Mouse (Mus musculus): Measurements from ENCODE around the gene Rangrf. TPM values are rescaled to one million over a fixed set of nuclear protein-coding genes. Genes with fewer than 3 reads are reported as not detected.
A peak's percentile ranks its signal among the peaks of the same experiment; 100 is the strongest.
"Not testable (repeated sequence)": the region's sequence is repeated elsewhere in the genome, so short reads cannot be mapped to it uniquely, and the experiment has no call there.

The Rangrf gene
- polyA plus RNA-seq, 1 experiment from 2014 or later = 57.8 TPM

DNA sequence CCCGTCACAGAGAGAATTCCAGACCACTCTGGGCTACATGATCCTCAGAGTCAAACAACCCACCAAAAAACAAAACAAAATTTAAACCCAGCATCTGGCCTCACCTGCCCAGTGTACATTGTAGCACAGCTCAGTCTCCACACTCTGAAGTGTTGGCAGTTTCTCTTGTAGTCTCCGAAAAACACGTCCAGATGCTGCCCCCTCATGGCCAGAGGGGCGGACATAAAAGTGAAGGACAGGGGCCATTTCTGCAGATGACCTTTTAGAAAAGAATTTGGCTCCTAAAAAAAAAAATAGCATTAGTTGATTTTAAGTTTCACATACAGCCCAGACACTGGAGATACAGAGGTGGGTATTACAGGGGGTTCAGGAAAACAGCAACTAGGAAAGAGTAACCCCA lies 28.6 kb upstream of the Rangrf start:
- Histone ChIP-seq H3K9me3 (no peaks in the 10 kb centered on the region), H3K27me3 (no peaks in the 10 kb centered on the region), H3K9ac (no peak overlapping the region), H3K4me2 (no peak overlapping the region), H3K27ac (no peak overlapping the region), H3K36me3 (replicated peaks) (peaks cover 49% of the 10 kb centered on the region), H3K4me3 (replicated peaks) (no peak overlapping the region), H3K4me1 (peaks cover 13% of the 10 kb centered on the region)
- WGBS = 63% methylated on average over 4 of the region's 4 CpGs
- no peak for ATAC-seq (ENCODE audit: low FRiP score)

GRCm38 (mm10) chr11:69002782-69003181 lies 27.8 kb upstream of the Rangrf start:
- H3K9ac ChIP-seq; H3K27me3 ChIP-seq; H3K9me3 ChIP-seq; H3K27ac ChIP-seq; H3K4me3 ChIP-seq (replicated peaks); H3K4me2 ChIP-seq; ATAC-seq (ENCODE audit: low FRiP score): not testable (repeated sequence)
- 95% methylated on average over 4 of the region's 4 CpGs for WGBS
- H3K36me3 ChIP-seq (replicated peaks) = peaks cover 57% of the 10 kb centered on the region
- H3K4me1 ChIP-seq = peaks cover 11% of the 10 kb centered on the region

- Histone ChIP-seq H3K4me2 (no peak overlapping the region), H3K9ac (no peak overlapping the region), H3K27ac (no peak overlapping the region), H3K4me3 (replicated peaks) (no peak overlapping the region), H3K27me3 (no peaks in the 10 kb centered on the region), H3K9me3 (no peaks in the 10 kb centered on the region), H3K4me1 (no peaks in the 10 kb centered on the region), H3K36me3 (replicated peaks) (peaks cover 96% of the 10 kb centered on the region)
- no peak for ATAC-seq (ENCODE audit: low FRiP score)
- 96% methylated on average over 4 of the region's 4 CpGs for WGBS
These were observed 22.1 kb upstream of the Rangrf start for GRCm38 (mm10) chr11:68997080-68997479.

GRCm38 (mm10) chr11:68994377-68994776 lies 19.4 kb upstream of the Rangrf start:
- no peak overlapping the region for H3K4me2 ChIP-seq
- 98% methylated on average over 3 of the region's 3 CpGs for WGBS
- no peaks in the 10 kb centered on the region for H3K27me3 ChIP-seq
- H3K27ac ChIP-seq = no peak overlapping the region
- H3K9ac ChIP-seq = no peak overlapping the region
- ATAC-seq (ENCODE audit: low FRiP score) = no peak
- peaks cover 96% of the 10 kb centered on the region for H3K36me3 ChIP-seq (replicated peaks)
- H3K4me3 ChIP-seq (replicated peaks) = no peak overlapping the region
- no peaks in the 10 kb centered on the region for H3K9me3 ChIP-seq
- H3K4me1 ChIP-seq = no peaks in the 10 kb centered on the region

- ATAC-seq (ENCODE audit: low FRiP score) = no peak
- Histone ChIP-seq H3K27ac (no peak overlapping the region), H3K36me3 (replicated peaks) (peaks cover 94% of the 10 kb centered on the region), H3K27me3 (no peaks in the 10 kb centered on the region), H3K9me3 (no peaks in the 10 kb centered on the region), H3K4me1 (no peaks in the 10 kb centered on the region), H3K4me3 (replicated peaks) (no peak overlapping the region), H3K9ac (no peak overlapping the region), H3K4me2 (no peak overlapping the region)
- 90% methylated on average over 7 of the region's 7 CpGs for WGBS
These were observed 18.1 kb upstream of the Rangrf start for GRCm38 (mm10) chr11:68993122-68993521.

DNA sequence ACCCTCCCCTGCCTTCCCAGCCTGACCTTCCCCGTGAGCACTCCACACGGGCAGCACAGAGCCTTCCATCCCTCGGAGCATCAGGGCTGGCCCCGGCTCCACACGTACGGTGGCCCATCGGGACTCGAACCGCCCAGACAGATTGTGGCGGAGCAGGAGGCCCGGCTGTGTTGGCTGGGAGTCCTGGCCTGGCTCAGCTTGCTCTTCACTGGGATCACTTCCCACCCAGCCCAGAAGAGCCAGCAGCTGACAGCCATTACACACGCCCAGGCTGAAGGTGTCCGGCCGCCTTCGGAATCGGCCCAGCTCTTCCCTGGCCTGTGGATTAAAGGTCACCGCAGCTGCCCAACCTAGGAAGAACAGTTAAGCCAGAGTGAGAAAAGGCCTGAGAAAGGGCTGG lies 13.4 kb upstream of the Rangrf start:
- Histone ChIP-seq H3K9me3 (no peaks in the 10 kb centered on the region), H3K4me1 (no peaks in the 10 kb centered on the region), H3K4me2 (no peak overlapping the region), H3K9ac (no peak overlapping the region), H3K4me3 (replicated peaks) (no peak overlapping the region), H3K36me3 (replicated peaks) (peaks cover 74% of the 10 kb centered on the region), H3K27me3 (no peaks in the 10 kb centered on the region), H3K27ac (no peak overlapping the region)
- 94% methylated on average over 17 of the region's 17 CpGs for WGBS
- no peak for ATAC-seq (ENCODE audit: low FRiP score)

DNA sequence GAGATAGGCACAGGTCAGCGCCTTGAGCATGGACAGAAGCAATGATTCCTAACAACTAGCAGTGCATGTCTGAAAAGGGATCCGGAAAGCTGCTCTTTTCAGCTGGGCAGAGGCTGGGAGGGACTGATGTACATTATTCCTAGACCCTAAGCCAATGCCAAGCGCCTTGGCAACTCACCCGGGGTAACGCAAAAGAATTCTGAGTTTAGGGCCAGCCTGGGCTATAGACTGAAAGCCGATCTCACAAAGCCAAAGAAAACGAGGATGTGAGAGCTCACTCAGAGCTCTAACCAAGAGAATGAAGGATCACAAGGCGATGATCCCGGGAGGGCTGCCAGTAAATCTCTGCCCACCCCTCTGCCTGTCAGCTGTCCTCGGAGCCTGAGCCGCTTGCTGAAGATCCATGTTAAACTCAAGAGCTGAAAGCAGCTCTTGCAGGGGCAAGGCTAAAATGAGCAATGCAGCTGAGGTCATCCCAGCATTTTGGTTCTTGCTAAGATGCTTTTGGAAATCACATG lies 12.4 kb upstream of the Rangrf start:
- 92% methylated on average over 11 of the region's 11 CpGs for WGBS
- H3K27me3 ChIP-seq = no peaks in the 10 kb centered on the region
- no peak overlapping the region for H3K9ac ChIP-seq
- H3K36me3 ChIP-seq (replicated peaks) = peaks cover 64% of the 10 kb centered on the region
- H3K4me2 ChIP-seq = no peak overlapping the region
- no peaks in the 10 kb centered on the region for H3K4me1 ChIP-seq
- ATAC-seq (ENCODE audit: low FRiP score) = no peak
- H3K4me3 ChIP-seq (replicated peaks) = no peak overlapping the region
- no peak overlapping the region for H3K27ac ChIP-seq
- no peaks in the 10 kb centered on the region for H3K9me3 ChIP-seq

GRCm38 (mm10) chr11:68982639-68983369 lies 7.8 kb upstream of the Rangrf start:
- Histone ChIP-seq H3K27me3 (no peaks in the 10 kb centered on the region), H3K4me1 (no peaks in the 10 kb centered on the region), H3K4me2 (no peak overlapping the region), H3K4me3 (replicated peaks) (no peak overlapping the region), H3K9me3 (no peaks in the 10 kb centered on the region), H3K27ac (no peak overlapping the region), H3K9ac (no peak overlapping the region), H3K36me3 (replicated peaks) (peaks cover 20% of the 10 kb centered on the region)
- WGBS = 33% methylated on average over 4 of the region's 4 CpGs
- ATAC-seq (ENCODE audit: low FRiP score) = 0 out of 2 replicates have a peak, but pooled peaks have one; percentile 60

GRCm38 (mm10) chr11:68980919-68981318 lies 5.9 kb upstream of the Rangrf start:
- H3K4me1 ChIP-seq = no peaks in the 10 kb centered on the region
- H3K9me3 ChIP-seq = no peaks in the 10 kb centered on the region
- H3K4me2 ChIP-seq = no peak overlapping the region
- H3K36me3 ChIP-seq (replicated peaks) = peaks cover 6% of the 10 kb centered on the region; the same call in 1 of the 2 replicates
- H3K9ac ChIP-seq = no peak overlapping the region
- 77% methylated on average over 3 of the region's 3 CpGs for WGBS
- no peak overlapping the region for H3K27ac ChIP-seq
- H3K4me3 ChIP-seq (replicated peaks) = no peak overlapping the region
- no peak for ATAC-seq (ENCODE audit: low FRiP score)
- H3K27me3 ChIP-seq = 0 out of 2 replicates have a peak, but pooled peaks cover under 1% of the 10 kb centered on the region

- Histone ChIP-seq H3K4me3 (replicated peaks) (no peak overlapping the region), H3K4me1 (no peaks in the 10 kb centered on the region), H3K36me3 (replicated peaks) (no peaks in the 10 kb centered on the region), H3K27ac (no peak overlapping the region), H3K27me3 (peaks cover 6% of the 10 kb centered on the region; the same call in 1 of the 2 replicates), H3K4me2 (no peak overlapping the region), H3K9me3 (no peaks in the 10 kb centered on the region), H3K9ac (no peak overlapping the region)
- whole genome bisulfite sequencing = 61% methylated on average over 5 of the region's 5 CpGs
- ATAC-seq (ENCODE audit: low FRiP score) = no peak
These were observed 4.3 kb upstream of the Rangrf start for GRCm38 (mm10) chr11:68979320-68979733.

GRCm38 (mm10) chr11:68975601-68976000 lies 616 bp upstream of the Rangrf start:
- Histone ChIP-seq H3K4me3 (replicated peaks) (no peak overlapping the region), H3K9me3 (no peaks in the 10 kb centered on the region), H3K4me1 (peaks cover 10% of the 10 kb centered on the region), H3K4me2 (no peak overlapping the region), H3K9ac (no peak overlapping the region), H3K27ac (no peak overlapping the region), H3K36me3 (replicated peaks) (no peaks in the 10 kb centered on the region), H3K27me3 (peaks cover 6% of the 10 kb centered on the region; the same call in 1 of the 2 replicates)
- 82% methylated on average over 1 of the region's 1 CpGs for WGBS
- ATAC-seq (ENCODE audit: low FRiP score) = no peak

- H3K36me3 ChIP-seq (replicated peaks) = no peaks in the 10 kb centered on the region
- H3K4me3 ChIP-seq (replicated peaks) = peak overlapping the region; percentile 43
- no peak for ATAC-seq (ENCODE audit: low FRiP score)
- peaks cover 10% of the 10 kb centered on the region for H3K4me1 ChIP-seq
- H3K27ac ChIP-seq = no peak overlapping the region
- H3K27me3 ChIP-seq = peaks cover 6% of the 10 kb centered on the region; the same call in 1 of the 2 replicates
- peak overlapping the region; percentile 62 for H3K4me2 ChIP-seq
- H3K9ac ChIP-seq = no peak overlapping the region; the same call in 1 of the 2 replicates
- WGBS = 29% methylated on average over 6 of the region's 6 CpGs
- H3K9me3 ChIP-seq = no peaks in the 10 kb centered on the region
These were observed 930 bp downstream of the Rangrf start for GRCm38 (mm10) chr11:68974059-68974450.
